Mouse (Mus musculus): ENCODE data around the gene Snx21. TPM values are rescaled to one million over a fixed set of nuclear protein-coding genes. Genes with fewer than 3 reads are reported as not detected.

Gene Snx21
- polyA plus RNA-seq, 1 experiment, result 52.0 TPM

- no peak for TF ChIP-seq CTCF (IDR thresholded peaks at IDR 0.05; ENCODE audit: insufficient read depth, low read length)
- no peak for TF ChIP-seq POLR2A (IDR thresholded peaks at IDR 0.05; ENCODE audit: borderline replicate concordance, extremely low read depth, low read depth, low read length)
- Histone ChIP-seq H3K4me1 (ENCODE audit: control insufficient read depth, insufficient read depth, low read length) (no peaks in the 10 kb centered on the region; the same call in none of the 2 replicates), H3K4me3 (replicated peaks; ENCODE audit: extremely low read depth, low read depth, low read length) (no peak overlapping the region)
- DNase-seq, result no peak
- WGBS, result 56% methylated on average over 5 of the region's 5 CpGs
Measured at GRCm38 (mm10) chr2:164817703-164818102, 32.1 kb downstream of the Snx21 start.

- TF ChIP-seq POLR2A (IDR thresholded peaks at IDR 0.05; ENCODE audit: borderline replicate concordance, extremely low read depth, low read depth, low read length), result no peak
- TF ChIP-seq CTCF (IDR thresholded peaks at IDR 0.05; ENCODE audit: insufficient read depth, low read length), result no peak
- DNase-seq, result no peak
- H3K4me1 ChIP-seq (ENCODE audit: control insufficient read depth, insufficient read depth, low read length), result no peaks in the 10 kb centered on the region; the same call in none of the 2 replicates
- H3K4me3 ChIP-seq (replicated peaks; ENCODE audit: extremely low read depth, low read depth, low read length), result no peak overlapping the region
- WGBS, result 86% methylated on average over 6 of the region's 6 CpGs
Measured at GRCm38 (mm10) chr2:164821060-164821459, 35.4 kb downstream of the Snx21 start.

GRCm38 (mm10) chr2:164822636-164823165 lies 37.1 kb downstream of the Snx21 start, which contains the start of gene Zswim1:
Zswim1 (plus strand) TSS chr2:164822686.
- 1% methylated on average over 32 of the region's 32 CpGs for WGBS
- peak; percentile 100 for DNase-seq

GRCm38 (mm10) chr2:164823181-164823585 lies 37.6 kb downstream of the Snx21 start:
- no peak for DNase-seq
- WGBS, result under 1% methylated on average over 10 of the region's 10 CpGs
- H3K4me3 ChIP-seq (replicated peaks; ENCODE audit: extremely low read depth, low read depth, low read length), result peak overlapping the region; percentile 93
- no peaks in the 10 kb centered on the region; the same call in 1 of the 2 replicates for H3K4me1 ChIP-seq (ENCODE audit: control insufficient read depth, insufficient read depth, low read length)
- TF ChIP-seq CTCF (IDR thresholded peaks at IDR 0.05; ENCODE audit: insufficient read depth, low read length) (no peak), POLR2A (IDR thresholded peaks at IDR 0.05; ENCODE audit: borderline replicate concordance, extremely low read depth, low read depth, low read length) (no peak)

More at GRCm38 (mm10) chr2:164822636-164823165, 37.1 kb downstream of the Snx21 start, which contains the start of gene Zswim1:
- Histone ChIP-seq H3K4me1 (ENCODE audit: control insufficient read depth, insufficient read depth, low read length) (no peaks in the 10 kb centered on the region; the same call in none of the 2 replicates), H3K4me3 (replicated peaks; ENCODE audit: extremely low read depth, low read depth, low read length) (peak within 1 kb of the TSS; percentile 93)
- TF ChIP-seq POLR2A (IDR thresholded peaks at IDR 0.05; ENCODE audit: borderline replicate concordance, extremely low read depth, low read depth, low read length) (peak; percentile 83; the same call in 1 of the 2 replicates), CTCF (IDR thresholded peaks at IDR 0.05; ENCODE audit: insufficient read depth, low read length) (no peak)

GRCm38 (mm10) chr2:164823969-164824368 lies 38.3 kb downstream of the Snx21 start:
- no peak overlapping the region for H3K4me3 ChIP-seq (replicated peaks; ENCODE audit: extremely low read depth, low read depth, low read length)
- H3K4me1 ChIP-seq (ENCODE audit: control insufficient read depth, insufficient read depth, low read length), result no peaks in the 10 kb centered on the region; the same call in 1 of the 2 replicates
- 87% methylated on average over 4 of the region's 4 CpGs for WGBS
- no peak for DNase-seq
- TF ChIP-seq CTCF (IDR thresholded peaks at IDR 0.05; ENCODE audit: insufficient read depth, low read length), result no peak
- TF ChIP-seq POLR2A (IDR thresholded peaks at IDR 0.05; ENCODE audit: borderline replicate concordance, extremely low read depth, low read depth, low read length), result no peak

- H3K4me3 ChIP-seq (replicated peaks; ENCODE audit: extremely low read depth, low read depth, low read length), result no peak overlapping the region
- DNase-seq, result no peak
- 94% methylated on average over 17 of the region's 17 CpGs for WGBS
- H3K4me1 ChIP-seq (ENCODE audit: control insufficient read depth, insufficient read depth, low read length), result no peaks in the 10 kb centered on the region; the same call in 1 of the 2 replicates
- no peak for TF ChIP-seq CTCF (IDR thresholded peaks at IDR 0.05; ENCODE audit: insufficient read depth, low read length)
- TF ChIP-seq POLR2A (IDR thresholded peaks at IDR 0.05; ENCODE audit: borderline replicate concordance, extremely low read depth, low read depth, low read length), result no peak
Measured at GRCm38 (mm10) chr2:164825521-164825920, 39.9 kb downstream of the Snx21 start.

GRCm38 (mm10) chr2:164827146-164827850 lies 41.7 kb downstream of the Snx21 start:
- TF ChIP-seq POLR2A (IDR thresholded peaks at IDR 0.05; ENCODE audit: borderline replicate concordance, extremely low read depth, low read depth, low read length) (no peak), CTCF (IDR thresholded peaks at IDR 0.05; ENCODE audit: insufficient read depth, low read length) (no peak)
- no peaks in the 10 kb centered on the region for H3K4me1 ChIP-seq (ENCODE audit: control insufficient read depth, insufficient read depth, low read length)
- H3K4me3 ChIP-seq (replicated peaks; ENCODE audit: extremely low read depth, low read depth, low read length), result no peak overlapping the region
- no peak for DNase-seq
- 84% methylated on average over 16 of the region's 16 CpGs for WGBS

- TF ChIP-seq CTCF (IDR thresholded peaks at IDR 0.05; ENCODE audit: insufficient read depth, low read length) (no peak), POLR2A (IDR thresholded peaks at IDR 0.05; ENCODE audit: borderline replicate concordance, extremely low read depth, low read depth, low read length) (no peak)
- peaks cover 2% of the 10 kb centered on the region; the same call in 1 of the 2 replicates for H3K4me1 ChIP-seq (ENCODE audit: control insufficient read depth, insufficient read depth, low read length)
- WGBS, result 86% methylated on average over 6 of the region's 6 CpGs
- H3K4me3 ChIP-seq (replicated peaks; ENCODE audit: extremely low read depth, low read depth, low read length), result no peak within 1 kb of the TSS
- no peak for DNase-seq
Measured at GRCm38 (mm10) chr2:164828437-164828836, 42.8 kb downstream of the Snx21 start, which contains the start of gene Spata25. Spata25 (minus strand) TSS chr2:164828537.

GRCm38 (mm10) chr2:164829090-164829489 lies 43.5 kb downstream of the Snx21 start:
- no peak for TF ChIP-seq CTCF (IDR thresholded peaks at IDR 0.05; ENCODE audit: insufficient read depth, low read length)
- no peak for TF ChIP-seq POLR2A (IDR thresholded peaks at IDR 0.05; ENCODE audit: borderline replicate concordance, extremely low read depth, low read depth, low read length)
- 90% methylated on average over 1 of the region's 1 CpGs for WGBS
- peaks cover 2% of the 10 kb centered on the region; the same call in 1 of the 2 replicates for H3K4me1 ChIP-seq (ENCODE audit: control insufficient read depth, insufficient read depth, low read length)
- no peak overlapping the region for H3K4me3 ChIP-seq (replicated peaks; ENCODE audit: extremely low read depth, low read depth, low read length)
- DNase-seq, result no peak
